Mouse (Mus musculus): ENCODE results near the gene Plekhs1. TPM values are rescaled to one million over a fixed set of nuclear protein-coding genes. Genes with fewer than 3 reads are reported as not detected.
"Not testable (repeated sequence)": the region's sequence is repeated elsewhere in the genome, so short reads cannot be mapped to it uniquely, and the experiment has no call there.

The Plekhs1 gene
- total RNA-seq, 2 experiments from 2014 or later: 0.17 to 0.54 TPM

DNA sequence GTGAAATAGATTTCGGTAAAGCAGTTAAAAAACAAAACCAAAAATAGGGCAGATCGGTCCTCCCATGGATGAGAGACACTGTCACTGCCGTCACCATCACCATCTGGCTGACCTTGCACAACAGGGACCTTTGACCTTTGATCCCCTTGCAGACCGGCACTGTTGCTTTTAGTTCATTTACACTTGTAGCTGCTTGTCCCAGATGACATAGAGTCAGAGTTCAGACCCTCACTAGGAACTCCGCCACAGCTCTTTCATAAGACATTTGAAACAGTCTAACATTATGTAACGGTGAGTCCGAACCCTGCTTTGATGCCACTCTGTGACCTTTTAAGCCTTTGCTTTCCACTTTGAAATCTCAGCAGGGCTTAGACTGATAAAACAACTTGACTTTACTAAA lies 58.0 kb downstream of the Plekhs1 start:
- not testable (repeated sequence) for H3K27ac ChIP-seq; DNase-seq (ENCODE audit: low spot score in 2 of 2); H3K4me3 ChIP-seq

DNA sequence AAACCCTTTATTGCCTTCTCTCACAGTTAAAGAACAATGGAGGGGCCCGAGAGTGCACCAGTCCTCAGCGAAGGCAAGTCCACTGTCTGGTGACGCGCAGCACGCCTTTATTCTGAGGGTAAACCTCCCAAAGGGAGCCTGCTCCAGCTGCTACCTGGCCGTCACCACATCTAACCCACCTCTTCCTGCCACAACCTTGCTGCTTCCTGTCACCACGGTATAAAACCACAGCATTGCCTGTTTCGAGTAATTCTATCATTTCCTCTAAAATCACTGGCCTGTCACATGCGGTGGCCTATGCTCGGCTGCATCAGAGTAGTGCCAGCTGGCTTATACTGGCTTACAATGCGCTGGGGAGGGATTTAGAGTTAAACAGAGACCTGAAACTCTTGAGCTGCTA lies 69.1 kb downstream of the Plekhs1 start:
- H3K4me3 ChIP-seq; H3K27ac ChIP-seq; DNase-seq (ENCODE audit: low spot score in 2 of 2): not testable (repeated sequence)

DNA sequence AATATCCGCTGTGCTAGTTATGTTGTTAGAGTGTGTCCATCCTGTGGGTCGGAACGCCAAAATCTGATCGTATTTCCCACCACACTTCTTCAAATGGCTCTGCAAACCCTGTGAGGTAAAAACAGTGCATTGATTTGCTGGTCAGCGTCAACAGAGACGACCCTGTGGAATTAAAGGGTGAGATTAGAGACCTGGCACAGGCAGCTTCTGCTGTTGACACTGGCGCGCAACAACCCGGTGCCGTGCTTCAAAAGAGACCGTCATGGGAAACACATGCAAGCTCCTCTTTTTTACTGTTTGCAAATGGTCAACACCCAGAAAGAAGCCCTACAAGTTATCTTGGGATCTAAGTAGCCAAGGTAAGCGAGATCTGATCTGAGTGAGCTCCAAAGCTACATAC lies 69.8 kb downstream of the Plekhs1 start:
- H3K27ac ChIP-seq: no peak overlapping the region

DNA sequence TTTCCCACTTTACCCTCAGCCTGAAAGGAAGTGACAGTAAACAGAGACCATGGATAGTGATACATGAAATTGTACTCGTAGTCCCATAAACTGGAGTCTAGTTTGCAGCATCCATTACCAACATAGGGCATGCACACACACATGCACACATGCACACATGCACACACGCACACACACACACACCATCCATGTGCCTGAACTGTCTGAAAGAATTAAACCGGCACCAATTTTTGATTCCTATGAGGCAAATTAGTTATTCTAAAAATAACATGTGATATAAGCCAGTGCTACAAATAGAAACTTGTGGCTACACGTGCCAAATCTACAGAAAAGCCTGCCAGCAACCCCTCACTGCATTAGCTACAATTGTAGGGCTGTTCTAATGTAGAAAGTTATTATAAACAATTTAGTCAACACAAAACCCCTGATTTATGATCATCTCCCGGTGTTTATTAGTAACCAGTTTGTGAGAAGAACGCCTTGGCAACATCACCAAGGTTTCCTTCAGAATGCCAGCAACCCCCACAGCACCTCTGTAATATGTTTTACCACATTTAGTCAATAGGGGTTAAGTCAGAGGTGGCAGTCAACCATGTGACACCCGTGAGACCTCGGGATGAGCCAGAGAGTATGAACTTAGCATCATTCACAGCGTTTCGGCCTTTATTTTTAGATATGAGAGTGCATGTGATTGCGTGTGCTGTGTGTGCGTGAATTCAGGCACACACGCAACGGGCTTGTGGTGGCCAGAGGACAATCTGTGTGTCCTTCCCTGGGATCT lies 72.0 kb downstream of the Plekhs1 start:
- Histone ChIP-seq H3K4me3 (no peak overlapping the region), H3K27ac (no peak overlapping the region)
- no peak for DNase-seq (ENCODE audit: low spot score in 2 of 2)
- no peak for TF ChIP-seq CTCF (conservative IDR thresholded peaks at IDR 0.05)

More for the DNA sequence above, 69.8 kb downstream of the Plekhs1 start:
- no peak for TF ChIP-seq CTCF (conservative IDR thresholded peaks at IDR 0.05)
- DNase-seq (ENCODE audit: low spot score in 2 of 2): no peak
- H3K4me3 ChIP-seq: no peak overlapping the region

DNA sequence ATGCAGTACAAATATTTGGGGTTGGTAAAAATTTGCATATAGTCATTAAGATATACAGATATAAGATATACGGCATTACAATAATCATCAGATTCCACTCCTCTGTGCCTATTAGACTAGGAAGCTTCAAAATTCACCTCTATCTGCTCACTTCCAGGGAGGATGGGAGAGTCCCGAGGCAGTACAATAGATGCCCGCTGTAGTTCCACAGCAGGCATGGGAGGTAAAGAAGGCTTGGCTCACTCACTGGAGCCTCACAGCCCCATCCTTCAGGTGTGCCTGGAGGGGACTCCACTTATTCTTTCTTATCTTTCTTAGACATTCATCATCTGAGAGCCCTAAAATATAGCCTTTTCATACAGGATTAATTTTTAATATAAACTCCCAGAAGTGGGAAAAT lies 72.9 kb downstream of the Plekhs1 start:
- no peak for TF ChIP-seq CTCF (conservative IDR thresholded peaks at IDR 0.05)

DNA sequence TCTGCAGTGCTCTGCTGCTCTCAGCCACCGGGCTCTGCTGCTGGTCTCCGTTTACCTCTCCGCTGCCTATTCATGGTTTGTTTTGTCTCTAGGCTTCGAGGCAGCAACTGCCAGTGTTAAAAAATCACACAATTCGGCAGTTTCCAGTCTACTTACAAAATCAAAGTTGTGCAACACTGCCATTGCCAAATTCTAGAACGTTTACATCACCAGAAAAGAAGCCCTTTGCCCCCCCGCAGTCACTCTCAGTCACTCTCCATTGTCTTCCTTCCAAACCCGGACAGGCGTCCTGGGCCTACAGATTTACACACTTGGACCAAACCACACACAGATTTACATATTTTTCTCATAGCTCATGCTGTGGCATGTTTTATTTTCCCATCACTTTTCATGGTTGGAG lies 73.6 kb downstream of the Plekhs1 start:
- Histone ChIP-seq H3K27ac (no peak overlapping the region), H3K4me3 (no peak overlapping the region)
- no peak for DNase-seq (ENCODE audit: low spot score in 2 of 2)
- no peak for TF ChIP-seq CTCF (conservative IDR thresholded peaks at IDR 0.05)

More for the DNA sequence above, 72.9 kb downstream of the Plekhs1 start:
- Histone ChIP-seq H3K27ac (no peak overlapping the region), H3K4me3 (no peak overlapping the region)
- DNase-seq (ENCODE audit: low spot score in 2 of 2): no peak

DNA sequence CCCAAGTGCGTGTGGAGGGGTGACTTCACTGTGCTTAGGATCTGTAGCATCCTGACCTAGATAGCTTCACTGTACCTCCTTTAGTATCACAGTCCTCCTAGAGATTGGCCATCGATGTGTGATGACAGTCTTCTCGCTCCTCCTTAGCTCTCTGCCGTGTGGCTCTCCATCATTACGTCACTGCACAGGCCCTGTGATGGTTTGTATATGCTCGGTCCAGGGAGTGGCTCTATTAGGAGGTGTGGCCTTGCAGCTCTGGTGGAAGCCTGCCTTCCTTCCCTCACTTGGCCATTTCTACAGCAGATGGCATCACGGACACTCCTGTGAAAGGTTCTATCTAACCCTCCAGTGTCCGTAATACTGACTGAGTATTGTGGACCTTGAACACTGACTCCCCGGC lies 74.3 kb downstream of the Plekhs1 start:
- DNase-seq (ENCODE audit: low spot score in 2 of 2): no peak
- Histone ChIP-seq H3K27ac (no peak overlapping the region), H3K4me3 (no peak overlapping the region)
- TF ChIP-seq CTCF (conservative IDR thresholded peaks at IDR 0.05): no peak

Other genes starting within 250 kb of the Plekhs1 start
- not detected for gene Habp2, start 174.5 kb upstream of the Plekhs1 start, total RNA-seq (2021)
- under 1 TPM; 0.15 TPM for gene Nrap, start 71.6 kb upstream of the Plekhs1 start, total RNA-seq (2021)
- 1 to 10 TPM; 2.3 to 2.6 TPM for gene Casp7, start 64.5 kb upstream of the Plekhs1 start, total RNA-seq (2021)
- gene Dclre1a, start 86.6 kb downstream of the Plekhs1 start, total RNA-seq (2021): 1 to 10 TPM; 6.9 to 7.7 TPM
- gene Nhlrc2, start 86.6 kb downstream of the Plekhs1 start, total RNA-seq (2021): 10 to 100 TPM; 11.6 to 12.9 TPM

All from layer of hippocampus, adult 2 months (tissue).